Mouse (Mus musculus) limb, embryonic 10.5 days (tissue): ENCODE data around the gene Gm10447. TPM values are rescaled to one million over a fixed set of nuclear protein-coding genes. Genes with fewer than 3 reads are reported as not detected.

Experiments
- DNase-seq: peaks from one replicate; pipeline ENCODE4 v3.0.0-alpha.2; 2017; ENCODE audit warnings: low spot score
- H3K27ac ChIP-seq: fragments of 300-500 bp; sonication (generic); 2 replicates; pipeline ENCODE4 v1.5.1; 2016; ENCODE audit warnings: mild to moderate bottlenecking
- H3K27me3 ChIP-seq: fragments of 300-500 bp; sonication (generic); 2 replicates; pipeline ENCODE4 v1.6.1; 2016; ENCODE audit warnings: low read depth, mild to moderate bottlenecking; ENCODE audit not compliant: poor library complexity, severe bottlenecking
- H3K36me3 ChIP-seq: fragments of 300-500 bp; sonication (generic); 2 replicates; pipeline ENCODE4 v1.6.1; 2016; ENCODE audit warnings: mild to moderate bottlenecking, moderate library complexity
- H3K4me1 ChIP-seq: fragments of 300-500 bp; sonication (generic); 2 replicates; pipeline ENCODE4 v1.6.1; 2016
- H3K4me3 ChIP-seq: fragments of 300-500 bp; sonication (generic); 2 replicates; pipeline ENCODE4 v1.5.1; 2016; ENCODE audit warnings: mild to moderate bottlenecking, moderate library complexity
- H3K9me3 ChIP-seq: fragments of 300-500 bp; sonication (generic); replicated peaks from 2 replicates; pipeline ENCODE4 v1.6.1; 2016; ENCODE audit warnings: mild to moderate bottlenecking
- WGBS: fragments of 180-500 bp; shearing (Covaris S2); methylation state at CpG from one replicate; pipeline ENCODE4 v1.1.7; 2016; 5-methylcytosine and 5-hydroxymethylcytosine counted together
- polyA plus RNA-seq: library from polyadenylated mRNA; unstranded; fragments of >200 nt; fragmentation: Nextera tagmentation; extraction: Ambion mirVana; gene quantifications from 2 replicates; pipeline ENCODE4 v1.2.1, GENCODE M21; 2016

Gene Gm10447
- polyA plus RNA-seq, 1 experiment from 2014 or later, result 0.14 TPM

GRCm38 (mm10) chr11:53450070-53450705 lies 6.7 kb downstream of the Gm10447 start:
- Histone ChIP-seq H3K4me3 (no peak overlapping the region), H3K9me3 (no peaks in the 10 kb centered on the region)
- DNase-seq, result no peak

DNA sequence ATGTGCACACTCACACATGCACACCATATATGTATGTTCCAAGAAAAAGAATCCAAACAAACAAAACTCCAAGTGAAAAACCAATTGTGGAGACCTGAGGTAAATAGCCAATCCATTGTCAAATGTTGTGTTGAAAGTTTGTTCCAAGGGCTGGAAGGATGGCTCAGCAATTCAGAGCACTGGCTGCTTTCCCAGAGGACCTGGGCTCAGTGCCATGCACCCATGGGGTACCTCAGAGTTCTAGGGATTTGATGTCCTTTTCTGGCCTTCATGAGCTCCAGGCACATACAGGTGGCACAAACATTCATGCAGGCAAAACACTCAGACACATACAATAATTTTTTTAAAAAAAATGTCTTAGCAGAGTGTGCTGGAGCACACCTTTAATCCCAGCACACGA lies 8.4 kb downstream of the Gm10447 start:
- Histone ChIP-seq H3K27ac (no peak overlapping the region), H3K36me3 (no peaks in the 10 kb centered on the region), H3K4me1 (peaks cover 3% of the 10 kb centered on the region; the same call in 1 of the 2 replicates), H3K4me3 (no peak overlapping the region), H3K9me3 (no peaks in the 10 kb centered on the region), H3K27me3 (no peaks in the 10 kb centered on the region)
- DNase-seq, result no peak
- WGBS, result 94% methylated on average over 1 of the region's 1 CpGs

More at GRCm38 (mm10) chr11:53450070-53450705, 6.7 kb downstream of the Gm10447 start:
- no peak overlapping the region for H3K27ac ChIP-seq
- H3K27me3 ChIP-seq, result peaks cover 5% of the 10 kb centered on the region; the same call in 1 of the 2 replicates
- H3K4me1 ChIP-seq, result peaks cover 3% of the 10 kb centered on the region; the same call in 1 of the 2 replicates
- no peaks in the 10 kb centered on the region for H3K36me3 ChIP-seq
- 51% methylated on average over 15 of the region's 15 CpGs for WGBS

GRCm38 (mm10) chr11:53447996-53448395 lies 8.9 kb downstream of the Gm10447 start:
- no peak for DNase-seq
- Histone ChIP-seq H3K27me3 (no peaks in the 10 kb centered on the region), H3K4me1 (peaks cover 3% of the 10 kb centered on the region; the same call in 1 of the 2 replicates), H3K9me3 (no peaks in the 10 kb centered on the region), H3K27ac (no peak overlapping the region), H3K36me3 (no peaks in the 10 kb centered on the region), H3K4me3 (no peak overlapping the region)
- 89% methylated on average over 8 of the region's 8 CpGs for WGBS

GRCm38 (mm10) chr11:53446183-53446582 lies 10.7 kb downstream of the Gm10447 start:
- Histone ChIP-seq H3K36me3 (no peaks in the 10 kb centered on the region), H3K4me3 (no peak overlapping the region), H3K4me1 (peaks cover 1% of the 10 kb centered on the region; the same call in 1 of the 2 replicates), H3K9me3 (no peaks in the 10 kb centered on the region), H3K27ac (no peak overlapping the region), H3K27me3 (no peaks in the 10 kb centered on the region)
- DNase-seq, result no peak
- WGBS, result 89% methylated on average over 13 of the region's 13 CpGs

GRCm38 (mm10) chr11:53445562-53445961 lies 11.3 kb downstream of the Gm10447 start:
- 71% methylated on average over 13 of the region's 13 CpGs for WGBS
- Histone ChIP-seq H3K4me1 (no peaks in the 10 kb centered on the region; the same call in 1 of the 2 replicates), H3K27ac (no peak overlapping the region), H3K4me3 (no peak overlapping the region), H3K36me3 (no peaks in the 10 kb centered on the region), H3K27me3 (no peaks in the 10 kb centered on the region), H3K9me3 (no peaks in the 10 kb centered on the region)
- no peak for DNase-seq

DNA sequence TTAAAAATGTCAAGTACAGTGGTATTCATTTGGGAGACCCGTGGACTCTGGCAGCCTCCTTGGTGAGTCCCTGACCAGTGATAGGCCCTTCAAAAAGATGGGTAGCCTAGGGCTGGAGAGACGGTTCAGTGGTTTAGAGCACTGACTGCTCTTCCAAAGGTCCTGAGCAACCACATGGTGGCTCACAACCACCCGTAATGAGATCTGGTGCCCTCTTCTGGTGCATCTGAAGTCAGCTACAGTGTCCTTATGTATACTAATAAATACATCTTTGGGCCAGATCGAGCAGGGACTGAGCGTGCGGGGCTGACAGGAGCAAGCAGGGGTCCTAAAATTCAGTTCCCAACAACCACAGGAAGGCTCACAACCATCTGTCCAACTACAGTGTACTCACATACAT lies 13.0 kb downstream of the Gm10447 start:
- no peak overlapping the region for H3K4me3 ChIP-seq
- no peak for DNase-seq
- H3K4me1 ChIP-seq, result no peaks in the 10 kb centered on the region
- H3K9me3 ChIP-seq, result no peaks in the 10 kb centered on the region
- H3K36me3 ChIP-seq, result no peaks in the 10 kb centered on the region
- no peak overlapping the region for H3K27ac ChIP-seq
- no peaks in the 10 kb centered on the region for H3K27me3 ChIP-seq
- 33% methylated on average over 6 of the region's 6 CpGs for WGBS

DNA sequence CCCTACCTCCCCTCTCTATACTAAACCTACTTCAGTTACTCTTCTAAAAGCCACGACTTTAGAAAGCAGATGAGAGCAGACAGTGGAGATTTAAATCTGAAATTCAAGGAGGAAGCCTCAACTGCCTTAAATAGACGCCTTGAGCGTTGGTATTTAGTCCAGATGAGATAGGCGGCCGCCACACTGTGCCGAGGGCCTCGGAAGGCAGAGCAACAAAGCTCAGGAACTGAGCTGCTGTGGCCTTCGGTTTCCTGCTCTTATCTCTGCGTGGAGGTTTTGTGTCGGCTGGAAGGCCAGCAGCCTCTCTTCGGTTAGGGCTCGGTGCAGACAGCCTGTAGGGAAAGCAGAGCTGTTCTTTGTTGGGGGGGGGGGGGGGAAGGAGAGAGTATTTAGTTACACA lies 15.0 kb downstream of the Gm10447 start:
- H3K4me3 ChIP-seq, result no peak overlapping the region

DNA sequence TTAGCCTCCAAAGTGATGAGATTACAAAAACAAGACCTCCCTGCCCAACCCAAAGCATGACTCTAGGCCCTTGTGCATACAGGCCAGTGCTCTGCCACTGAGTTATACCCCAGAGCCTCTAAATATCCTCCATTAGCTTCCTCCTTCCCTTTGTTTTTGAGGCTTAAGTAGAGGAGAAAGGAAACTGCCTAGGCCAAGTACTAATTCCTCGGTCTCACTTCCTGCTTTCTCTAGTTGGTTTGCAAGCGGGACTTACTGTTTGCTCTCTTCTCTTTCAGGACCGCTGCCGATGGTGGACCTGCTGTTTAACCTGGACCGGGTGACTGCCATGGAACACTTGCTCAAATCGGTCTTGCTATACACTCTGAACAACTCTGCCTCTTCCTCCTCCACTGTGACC lies 20.6 kb downstream of the Gm10447 start:
- DNase-seq, result no peak
- WGBS, result 94% methylated on average over 6 of the region's 6 CpGs
- H3K4me3 ChIP-seq, result no peak overlapping the region
- peaks cover 5% of the 10 kb centered on the region for H3K4me1 ChIP-seq
- H3K27ac ChIP-seq, result no peak overlapping the region
- no peaks in the 10 kb centered on the region for H3K27me3 ChIP-seq
- H3K9me3 ChIP-seq, result no peaks in the 10 kb centered on the region
- no peaks in the 10 kb centered on the region for H3K36me3 ChIP-seq

More for the DNA sequence above, 15.0 kb downstream of the Gm10447 start:
- peak overlapping the region; percentile 31 for H3K27ac ChIP-seq
- no peaks in the 10 kb centered on the region for H3K4me1 ChIP-seq
- no peaks in the 10 kb centered on the region for H3K27me3 ChIP-seq
- H3K36me3 ChIP-seq, result no peaks in the 10 kb centered on the region
- 59% methylated on average over 12 of the region's 12 CpGs for WGBS
- H3K9me3 ChIP-seq, result no peaks in the 10 kb centered on the region
- DNase-seq, result no peak

DNA sequence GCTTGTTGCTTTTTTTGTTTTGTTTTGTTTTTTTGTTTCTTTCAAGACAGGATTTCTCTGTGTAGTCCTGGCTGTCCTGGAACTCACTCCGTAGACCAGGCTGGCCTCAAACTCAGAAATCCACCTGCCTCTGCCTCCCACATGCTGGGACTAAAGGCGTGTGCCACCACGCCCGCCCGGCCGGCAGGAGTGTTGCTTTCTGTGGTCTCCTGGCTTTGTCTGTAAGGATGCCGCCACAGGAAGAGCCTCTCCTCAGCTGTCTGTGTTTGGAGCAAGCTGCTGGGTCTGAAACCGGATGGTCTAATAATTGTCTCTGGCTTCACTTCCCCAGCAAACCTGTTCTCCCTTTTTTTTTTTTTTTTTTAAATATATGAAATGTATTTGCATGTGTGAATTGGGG lies 21.4 kb downstream of the Gm10447 start:
- 87% methylated on average over 8 of the region's 8 CpGs for WGBS
- DNase-seq, result no peak
- Histone ChIP-seq H3K27ac (no peak overlapping the region), H3K4me1 (peaks cover 6% of the 10 kb centered on the region), H3K27me3 (no peaks in the 10 kb centered on the region), H3K36me3 (no peaks in the 10 kb centered on the region), H3K4me3 (no peak overlapping the region), H3K9me3 (no peaks in the 10 kb centered on the region)

- peaks cover 14% of the 10 kb centered on the region for H3K4me1 ChIP-seq
- H3K27me3 ChIP-seq, result no peaks in the 10 kb centered on the region
- H3K9me3 ChIP-seq, result no peaks in the 10 kb centered on the region
- no peak for DNase-seq
- H3K4me3 ChIP-seq, result no peak overlapping the region
- 67% methylated on average over 6 of the region's 6 CpGs for WGBS
- no peak overlapping the region for H3K27ac ChIP-seq
- peaks cover 11% of the 10 kb centered on the region for H3K36me3 ChIP-seq
These were observed 23.9 kb downstream of the Gm10447 start for GRCm38 (mm10) chr11:53433057-53433456.

DNA sequence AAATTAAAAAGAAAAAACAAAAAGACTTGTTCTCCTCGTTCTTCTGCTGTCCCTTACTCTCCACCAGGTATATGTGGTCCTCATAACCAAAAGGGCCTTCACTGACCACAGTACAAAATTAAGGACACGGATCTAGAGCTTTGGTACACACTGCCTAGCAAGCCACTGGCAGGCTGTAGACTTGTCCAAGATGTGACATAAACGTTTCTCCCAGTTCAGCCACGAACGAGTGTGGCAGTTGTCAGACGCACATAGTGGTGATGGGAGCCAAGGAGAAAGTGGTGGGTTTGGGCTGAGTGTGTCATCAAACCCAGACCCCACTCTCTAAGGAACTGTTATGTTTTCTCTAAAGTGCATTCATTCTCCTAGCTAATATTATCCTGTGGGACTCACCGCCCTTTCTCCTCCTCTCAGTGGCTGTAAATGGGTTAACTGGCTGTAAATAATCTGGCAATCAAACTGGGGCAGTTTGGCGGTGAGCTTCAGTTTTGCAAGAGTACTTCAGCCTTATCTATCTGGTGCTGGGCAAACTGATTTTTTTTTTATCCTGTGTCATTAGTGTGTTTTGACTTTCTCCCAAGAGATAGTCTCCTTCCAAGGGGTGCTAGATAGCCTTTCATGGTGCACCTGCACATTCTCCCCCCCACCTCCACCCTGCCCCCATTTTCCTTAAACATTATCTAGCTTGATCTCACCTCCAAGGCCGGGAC lies 25.4 kb downstream of the Gm10447 start:
- H3K4me1 ChIP-seq, result peaks cover 14% of the 10 kb centered on the region
- peaks cover 16% of the 10 kb centered on the region for H3K36me3 ChIP-seq
- H3K9me3 ChIP-seq, result no peaks in the 10 kb centered on the region
- no peaks in the 10 kb centered on the region for H3K27me3 ChIP-seq
- H3K4me3 ChIP-seq, result peak overlapping the region; percentile 85
- H3K27ac ChIP-seq, result peak overlapping the region; percentile 85
- WGBS, result 23% methylated on average over 9 of the region's 9 CpGs
- peak; percentile 36 for DNase-seq

GRCm38 (mm10) chr11:53430670-53431346 lies 26.1 kb downstream of the Gm10447 start, which contains the start of the genes Uqcrq and Gdf9:
Gene Uqcrq, minus strand, starts transcription at chr11:53430831.
Gene Gdf9, plus strand, starts transcription at chr11:53431023.
- under 1% methylated on average over 44 of the region's 44 CpGs for WGBS
- peak within 1 kb of the TSS; percentile 85 for H3K4me3 ChIP-seq
- H3K4me1 ChIP-seq, result peaks cover 14% of the 10 kb centered on the region
- no peaks in the 10 kb centered on the region for H3K27me3 ChIP-seq
- H3K9me3 ChIP-seq, result no peaks in the 10 kb centered on the region
- peak within 1 kb of the TSS; percentile 85 for H3K27ac ChIP-seq
- DNase-seq, result peak; percentile 91
- H3K36me3 ChIP-seq, result peaks cover 16% of the 10 kb centered on the region

DNA sequence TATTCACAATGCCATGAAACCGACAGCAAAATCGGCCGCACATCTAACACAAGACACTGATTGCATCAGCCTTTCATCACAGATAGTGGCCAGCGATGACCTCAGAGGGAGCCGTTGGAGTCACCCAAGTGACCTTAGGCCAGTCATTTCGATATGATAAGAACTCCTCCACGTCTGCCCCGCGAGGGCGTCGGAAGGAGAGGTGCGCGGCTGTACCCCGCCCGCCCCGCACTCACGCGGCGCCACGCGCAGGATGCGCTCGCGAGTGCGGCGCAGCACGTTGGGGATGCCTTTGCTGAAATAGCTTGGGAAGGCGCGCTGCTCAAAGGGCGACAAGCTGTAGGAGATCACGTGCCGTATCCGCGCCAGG lies 26.6 kb downstream of the Gm10447 start:
- DNase-seq, result no peak
- Histone ChIP-seq H3K36me3 (peaks cover 16% of the 10 kb centered on the region), H3K27ac (peak overlapping the region; percentile 85), H3K9me3 (no peaks in the 10 kb centered on the region), H3K4me1 (peaks cover 14% of the 10 kb centered on the region), H3K27me3 (no peaks in the 10 kb centered on the region), H3K4me3 (peak overlapping the region; percentile 85)
- under 1% methylated on average over 34 of the region's 34 CpGs for WGBS
